Mouse (Mus musculus) cerebellum, adult 2 months (tissue): ENCODE results near the gene Mok.

ENCODE experiments used
- CTCF ChIP-seq: fragments of 200-500 bp; IDR thresholded peaks from 2 replicates; pipeline ENCODE4 v1.5.1; 2011; ENCODE audit warnings: low read depth, mild to moderate bottlenecking, control low read depth, low read length, moderate library complexity, borderline replicate concordance; ENCODE audit not compliant: insufficient read depth
- POLR2A ChIP-seq: fragments of 200-500 bp; IDR thresholded peaks from 2 replicates; pipeline ENCODE4 v1.6.1; 2011; ENCODE audit warnings: low read length, control low read depth, borderline replicate concordance; ENCODE audit not compliant: insufficient read depth

GRCm38 (mm10) chr12:110777853-110778252, 62.9 kb downstream of the Mok start:
- TF ChIP-seq CTCF (no peak), POLR2A (no peak)
